Mouse (Mus musculus): ENCODE data around the gene Acot8. TPM values are rescaled to one million over a fixed set of nuclear protein-coding genes. Genes with fewer than 3 reads are reported as not detected.

Acot8 gene
- total and polyA plus RNA-seq, 3 experiments = 30.9 to 40.3 TPM; not detected in 1

DNA sequence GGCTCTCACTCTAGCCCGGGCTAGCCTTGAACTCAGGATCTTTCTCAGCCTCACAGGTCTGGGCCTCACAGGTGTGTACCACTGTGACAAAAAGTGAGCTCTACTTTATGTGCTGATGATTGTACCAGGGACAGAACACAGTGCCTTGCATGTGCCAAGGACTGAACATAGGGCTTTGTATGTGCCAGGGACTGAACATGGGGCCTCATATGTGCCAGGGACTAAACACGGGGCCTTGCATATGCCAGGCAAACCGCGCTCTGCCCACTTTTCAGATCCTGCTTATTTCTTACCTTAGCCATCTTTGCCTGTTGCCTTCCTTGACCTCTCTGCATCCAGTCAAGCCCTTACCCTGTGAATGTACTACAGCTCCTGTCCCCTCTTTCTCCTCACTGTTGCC, 42.7 kb downstream of the Acot8 start:
- no peaks in the 10 kb centered on the region for H3K27me3 ChIP-seq (ENCODE audit: control insufficient read depth in 1 of 2, insufficient read depth in 2 of 2, low read length in 2 of 2)
- H3K4me1 ChIP-seq (ENCODE audit: control insufficient read depth in 1 of 2, insufficient read depth in 2 of 2, low read length in 2 of 2) = no peaks in the 10 kb centered on the region
- no peak for TF ChIP-seq USF1 (IDR thresholded peaks at IDR 0.05; ENCODE audit: low read depth, low read length)
- no peak for TF ChIP-seq MEF2A (IDR thresholded peaks at IDR 0.05; ENCODE audit: extremely low read depth, insufficient replicate concordance, low read depth, low read length, poor library complexity, severe bottlenecking)
- H3K27ac ChIP-seq (ENCODE audit: control insufficient read depth, low read depth, low read length) = no peak overlapping the region
- no peaks in the 10 kb centered on the region for H3K9me3 ChIP-seq (replicated peaks; ENCODE audit: insufficient read depth, low read length)
- DNase-seq (ENCODE audit: low read depth, low spot score) = no peak
- H3K9ac ChIP-seq (ENCODE audit: control insufficient read depth, low read depth, low read length, poor library complexity, severe bottlenecking) = no peak overlapping the region
- no peak overlapping the region for H3K4me3 ChIP-seq (ENCODE audit: control insufficient read depth in 1 of 2, insufficient read depth in 1 of 2, low read depth in 2 of 2, low read length in 2 of 2)
- no peaks in the 10 kb centered on the region for H3K79me2 ChIP-seq (ENCODE audit: control insufficient read depth, insufficient read depth, low read length, poor library complexity)
- peaks cover 4 to 8% of the 10 kb centered on the region in 2 experiments; a peak in 3 of 4 replicates for H3K36me3 ChIP-seq (ENCODE audit: control insufficient read depth in 1 of 2, insufficient read depth in 2 of 2, low read length in 2 of 2)

DNA sequence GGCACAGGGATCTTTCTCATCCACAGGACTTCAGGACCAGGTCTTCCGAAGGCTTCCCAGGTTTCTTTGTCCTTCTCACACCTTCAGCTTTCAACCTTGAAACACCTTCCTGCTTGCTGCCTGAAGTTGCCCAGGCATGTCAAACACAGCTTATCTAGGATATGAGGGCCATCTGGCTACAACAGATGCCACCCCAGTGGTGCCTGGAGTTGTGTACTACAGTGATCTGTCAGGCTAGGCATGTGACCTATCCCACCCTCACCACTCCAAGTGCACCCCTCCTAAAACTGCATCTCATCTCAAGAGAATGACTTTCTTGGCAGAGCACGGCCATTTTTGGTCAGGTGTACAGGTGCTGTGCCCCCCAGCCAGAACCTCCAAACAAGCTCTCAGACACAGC, 43.2 kb downstream of the Acot8 start:
- H3K9me3 ChIP-seq (replicated peaks; ENCODE audit: insufficient read depth, low read length) = no peaks in the 10 kb centered on the region
- TF ChIP-seq ETS1 (IDR thresholded peaks at IDR 0.05; ENCODE audit: low read depth, low read length) = no peak
- TF ChIP-seq TAL1 (IDR thresholded peaks at IDR 0.05; ENCODE audit: low read length) = 0 out of 2 replicates have a peak, but pooled peaks have one; percentile 14
- no peak for TF ChIP-seq MAFK (IDR thresholded peaks at IDR 0.05; ENCODE audit: borderline replicate concordance, low read depth, low read length)
- H3K4me3 ChIP-seq (ENCODE audit: control insufficient read depth in 1 of 2, insufficient read depth in 1 of 2, low read depth in 2 of 2, low read length in 2 of 2) = no peak overlapping the region
- peaks cover 4 to 8% of the 10 kb centered on the region in 2 experiments; a peak in 3 of 4 replicates for H3K36me3 ChIP-seq (ENCODE audit: control insufficient read depth in 1 of 2, insufficient read depth in 2 of 2, low read length in 2 of 2)
- H3K27ac ChIP-seq (ENCODE audit: control insufficient read depth, low read depth, low read length) = no peak overlapping the region
- H3K27me3 ChIP-seq (ENCODE audit: control insufficient read depth in 1 of 2, insufficient read depth in 2 of 2, low read length in 2 of 2) = no peaks in the 10 kb centered on the region
- no peaks in the 10 kb centered on the region for H3K79me2 ChIP-seq (ENCODE audit: control insufficient read depth, insufficient read depth, low read length, poor library complexity)
- no peaks in the 10 kb centered on the region for H3K4me1 ChIP-seq (ENCODE audit: control insufficient read depth in 1 of 2, insufficient read depth in 2 of 2, low read length in 2 of 2)
- H3K9ac ChIP-seq (ENCODE audit: control insufficient read depth, low read depth, low read length, poor library complexity, severe bottlenecking) = no peak overlapping the region
- no peak for DNase-seq (ENCODE audit: low read depth, low spot score)

DNA sequence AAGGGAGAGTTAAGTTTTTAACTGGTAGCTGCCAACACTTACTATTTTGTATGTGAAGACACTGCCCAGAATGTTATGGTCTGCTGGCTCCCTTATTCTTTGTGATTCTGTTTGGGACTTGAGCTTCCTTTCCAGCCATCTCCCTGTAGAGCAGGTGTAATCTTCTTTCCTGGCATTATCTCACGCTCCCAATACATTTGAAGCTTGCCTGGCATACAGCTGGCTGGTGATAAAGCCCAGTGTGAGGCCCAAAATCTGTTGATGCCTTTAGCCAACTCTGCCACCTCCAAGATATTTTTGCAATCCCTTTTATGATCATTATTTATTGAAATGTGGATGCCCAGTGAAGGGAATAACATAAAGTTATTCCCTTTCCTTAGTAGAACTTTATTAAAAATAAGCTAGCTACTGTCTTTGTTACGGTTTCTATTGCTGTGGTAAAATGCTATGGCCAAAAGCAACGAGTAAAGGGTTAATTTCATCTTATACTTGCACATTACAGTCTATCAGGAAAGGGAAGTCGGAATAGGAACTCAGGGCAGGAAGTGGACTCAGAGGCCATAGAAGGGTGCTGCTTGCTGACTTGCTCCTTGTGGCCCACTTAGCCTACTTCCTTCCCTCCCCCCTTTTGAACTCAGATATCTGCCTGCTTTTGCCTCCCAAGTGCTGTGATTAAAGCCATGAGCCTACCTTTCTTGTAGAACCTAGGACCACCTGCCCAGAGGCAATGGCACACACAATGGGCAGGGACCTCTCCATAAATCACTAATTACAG, 44.4 kb downstream of the Acot8 start:
- TF ChIP-seq EP300 (IDR thresholded peaks at IDR 0.05; ENCODE audit: low read depth in 1 of 2, low read length in 2 of 2) = no peak; a peak in 1 of 4 replicates
- no peak for TF ChIP-seq NRF1 (IDR thresholded peaks at IDR 0.05; ENCODE audit: insufficient read depth, low read depth, low read length, poor library complexity, severe bottlenecking)
- TF ChIP-seq JUND (IDR thresholded peaks at IDR 0.05; ENCODE audit: low read depth, low read length) = no peak
- no peak for TF ChIP-seq MYC (IDR thresholded peaks at IDR 0.05; ENCODE audit: low read depth, low read length)
- Histone ChIP-seq H3K27me3 (ENCODE audit: control insufficient read depth in 1 of 2, insufficient read depth in 2 of 2, low read length in 2 of 2) (no peaks in the 10 kb centered on the region), H3K4me3 (ENCODE audit: control insufficient read depth in 1 of 2, insufficient read depth in 1 of 2, low read depth in 2 of 2, low read length in 2 of 2) (no peak overlapping the region), H3K36me3 (ENCODE audit: control insufficient read depth in 1 of 2, insufficient read depth in 2 of 2, low read length in 2 of 2) (peaks cover 8 to 10% of the 10 kb centered on the region in 2 experiments), H3K9ac (ENCODE audit: control insufficient read depth, low read depth, low read length, poor library complexity, severe bottlenecking) (no peak overlapping the region), H3K79me2 (ENCODE audit: control insufficient read depth, insufficient read depth, low read length, poor library complexity) (no peaks in the 10 kb centered on the region), H3K4me1 (ENCODE audit: control insufficient read depth in 1 of 2, insufficient read depth in 2 of 2, low read length in 2 of 2) (no peaks in the 10 kb centered on the region), H3K9me3 (replicated peaks; ENCODE audit: insufficient read depth, low read length) (no peaks in the 10 kb centered on the region), H3K27ac (ENCODE audit: control insufficient read depth, low read depth, low read length) (no peak overlapping the region)
- peak; percentile 44 for DNase-seq (ENCODE audit: low read depth, low spot score)

Data from MEL (cell line).